Mouse (Mus musculus) stomach, postnatal 0 days (tissue): ENCODE data around the gene Ugt2b1. TPM values are rescaled to one million over a fixed set of nuclear protein-coding genes. Genes with fewer than 3 reads are reported as not detected.

ENCODE experiments used
- ATAC-seq: fragments of 200-750 bp; cut with Nextera tagmentation; 2 replicates; pipeline ENCODE4 v1.8.0; 2017; ENCODE audit not compliant: low FRiP score, low TSS enrichment
- DNase-seq: peaks from one replicate; pipeline ENCODE4 v3.0.0-alpha.2; 2016; ENCODE audit warnings: low spot score
- H3K27ac ChIP-seq: fragments of 300-500 bp; sonication (generic); replicated peaks from 2 replicates; pipeline ENCODE4 v1.5.1; 2014; ENCODE audit warnings: mild to moderate bottlenecking, control low read depth
- H3K27me3 ChIP-seq: fragments of 300-500 bp; sonication (generic); 2 replicates; pipeline ENCODE4 v1.6.1; 2014; ENCODE audit warnings: low read length; ENCODE audit not compliant: control insufficient read depth, insufficient read depth
- H3K36me3 ChIP-seq: fragments of 300-500 bp; sonication (generic); 2 replicates; pipeline ENCODE4 v1.6.1; 2014; ENCODE audit warnings: low read length, mixed read lengths; ENCODE audit not compliant: control insufficient read depth, insufficient read depth
- H3K4me1 ChIP-seq: fragments of 300-500 bp; sonication (generic); replicated peaks from 2 replicates; pipeline ENCODE4 v1.6.1; 2014; ENCODE audit warnings: antibody characterized with exemption; ENCODE audit not compliant: control insufficient read depth, insufficient read depth
- H3K4me2 ChIP-seq: fragments of 300-500 bp; sonication (generic); replicated peaks from 2 replicates; pipeline ENCODE4 v1.6.1; 2014; ENCODE audit warnings: low read depth, mild to moderate bottlenecking, control low read depth, moderate library complexity
- H3K4me3 ChIP-seq: fragments of 300-500 bp; sonication (generic); 2 replicates; pipeline ENCODE4 v1.5.1; 2014; ENCODE audit warnings: low read depth, low read length, control low read depth
- H3K9ac ChIP-seq: fragments of 300-500 bp; sonication (generic); 2 replicates; pipeline ENCODE4 v1.6.1; 2014; ENCODE audit warnings: mild to moderate bottlenecking, low read length, control low read depth, mixed read lengths
- H3K9me3 ChIP-seq: fragments of 300-500 bp; sonication (generic); 2 replicates; pipeline ENCODE4 v1.6.1; 2016; ENCODE audit warnings: low read length; ENCODE audit not compliant: control insufficient read depth
- CTCF ChIP-seq: IDR thresholded peaks from 2 replicates; pipeline ENCODE4 v1.5.1; 2016; ENCODE audit warnings: antibody characterized with exemption, low read depth, mild to moderate bottlenecking, moderate library complexity
- EP300 ChIP-seq: optimal IDR thresholded peaks from 2 replicates; pipeline ENCODE3; 2016; ENCODE audit warnings: antibody characterized with exemption
- WGBS: fragments of 180-500 bp; shearing (Covaris S2); extraction: QIAGEN DNeasy Blood & Tissue Kit; methylation state at CpG from one replicate; pipeline ENCODE4 v1.1.7; 2014; 5-methylcytosine and 5-hydroxymethylcytosine counted together
- polyA plus RNA-seq: library from polyadenylated mRNA; unstranded; fragments of >200 nt; fragmentation: Nextera tagmentation; extraction: Ambion mirVana; gene quantifications from 2 replicates; pipeline ENCODE4 v1.2.1, GENCODE M21; 2015

Gene Ugt2b1
- polyA plus RNA-seq, 1 experiment from 2014 or later, result not detected

DNA sequence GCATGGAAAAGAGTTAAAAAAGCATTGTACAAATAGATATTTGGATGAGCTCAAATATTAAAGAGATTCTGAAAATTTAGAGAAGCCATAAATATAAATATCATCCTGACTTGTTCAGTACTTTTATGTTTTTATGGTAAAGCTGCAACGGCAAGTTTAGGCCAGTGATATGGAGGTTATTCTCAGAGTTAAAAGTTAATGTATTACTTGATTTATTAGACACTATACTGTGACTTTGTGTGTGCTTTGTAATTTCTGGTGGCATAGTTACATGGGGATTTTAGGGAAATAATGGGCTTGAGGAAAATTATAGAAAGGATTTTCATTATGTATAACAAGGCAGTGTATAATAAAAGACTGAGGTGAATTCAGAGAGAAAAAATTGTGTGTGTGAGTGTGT lies 39.2 kb downstream of the Ugt2b1 start:
- DNase-seq (no peak), ATAC-seq (no peak)
- no peak for TF ChIP-seq EP300
- TF ChIP-seq CTCF, result no peak
- no peak overlapping the region for H3K4me3 ChIP-seq
- no peaks in the 10 kb centered on the region for H3K27me3 ChIP-seq
- H3K9ac ChIP-seq, result no peak overlapping the region
- no peak overlapping the region for H3K4me2 ChIP-seq
- H3K4me1 ChIP-seq, result no peaks in the 10 kb centered on the region
- 56% methylated on average over 1 of the region's 1 CpGs for WGBS
- no peaks in the 10 kb centered on the region for H3K9me3 ChIP-seq
- H3K36me3 ChIP-seq, result no peaks in the 10 kb centered on the region
- no peak overlapping the region for H3K27ac ChIP-seq

DNA sequence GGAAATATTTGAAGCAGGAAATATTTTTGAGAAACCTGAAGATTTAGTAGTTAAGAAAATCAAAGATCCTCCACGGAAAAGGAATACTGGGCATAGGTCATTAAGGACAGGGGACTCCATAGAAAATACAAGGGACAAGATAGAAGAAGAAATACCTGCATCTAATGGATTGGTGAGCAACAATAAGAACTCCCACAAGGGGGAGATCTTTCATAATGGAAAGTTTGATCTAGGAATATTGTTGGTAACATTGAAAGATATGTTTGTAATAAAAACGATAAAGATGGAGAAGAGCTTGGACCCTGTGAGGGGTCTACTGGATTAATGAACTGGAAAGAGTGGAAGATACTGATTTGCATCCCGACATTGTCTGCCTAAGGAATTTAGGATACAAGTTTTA lies 39.7 kb downstream of the Ugt2b1 start:
- DNase-seq (no peak), ATAC-seq (no peak)
- WGBS, result 35% methylated on average over 3 of the region's 3 CpGs

DNA sequence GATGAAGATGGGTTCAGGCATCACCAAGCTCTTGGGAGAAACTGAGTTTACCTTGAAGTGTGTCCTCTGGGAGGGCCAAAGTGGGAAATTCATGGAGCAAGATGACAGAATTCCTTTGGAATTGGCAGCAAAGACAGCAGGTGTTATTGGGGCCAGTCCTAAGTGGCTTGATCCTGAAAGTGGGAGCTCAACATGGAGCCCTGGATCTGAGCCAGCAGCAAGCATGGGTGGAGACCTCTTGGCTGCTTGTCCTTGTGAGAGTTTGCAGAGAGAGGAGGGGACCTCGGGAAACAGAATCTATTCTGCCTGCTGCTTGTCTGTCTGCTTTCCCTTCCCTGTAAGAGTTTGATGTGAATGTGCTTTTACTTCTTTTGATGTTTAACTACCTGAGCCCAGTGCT lies 54.5 kb downstream of the Ugt2b1 start:
- 0% methylated on average over 1 of the region's 1 CpGs for WGBS

More for the DNA sequence above, 39.7 kb downstream of the Ugt2b1 start:
- no peak overlapping the region for H3K4me2 ChIP-seq
- H3K4me3 ChIP-seq, result no peak overlapping the region
- H3K36me3 ChIP-seq, result no peaks in the 10 kb centered on the region
- H3K9ac ChIP-seq, result no peak overlapping the region
- TF ChIP-seq EP300, result no peak
- peak; percentile 73 for TF ChIP-seq CTCF
- no peaks in the 10 kb centered on the region for H3K4me1 ChIP-seq
- no peaks in the 10 kb centered on the region for H3K9me3 ChIP-seq
- H3K27me3 ChIP-seq, result no peaks in the 10 kb centered on the region
- H3K27ac ChIP-seq, result no peak overlapping the region

More for the DNA sequence above, 54.5 kb downstream of the Ugt2b1 start:
- Histone ChIP-seq H3K9ac (no peak overlapping the region), H3K36me3 (no peaks in the 10 kb centered on the region), H3K27me3 (no peaks in the 10 kb centered on the region), H3K4me2 (no peak overlapping the region), H3K4me3 (no peak overlapping the region), H3K27ac (no peak overlapping the region), H3K9me3 (no peaks in the 10 kb centered on the region), H3K4me1 (no peaks in the 10 kb centered on the region)
- DNase-seq (peak; percentile 33), ATAC-seq (no peak)
- no peak for TF ChIP-seq EP300
- TF ChIP-seq CTCF, result no peak

Other genes with a start within 250 kb of the Ugt2b1 start
- 1.4 TPM in 2 replicates for gene Tmprss11e, start 180.7 kb downstream of the Ugt2b1 start, polyA plus RNA-seq
- 17.8 and 18.4 TPM in 2 replicates for gene Ythdc1, start 122.3 kb downstream of the Ugt2b1 start, polyA plus RNA-seq
- gene Ugt2b34, start 19.6 kb downstream of the Ugt2b1 start, polyA plus RNA-seq, result 64.1 and 68.1 TPM in 2 replicates
- 0.55 and 0.70 TPM in 2 replicates for gene Ugt2b35, start 74.3 kb upstream of the Ugt2b1 start, polyA plus RNA-seq
- 0.16 and 0.17 TPM in 2 replicates for gene Ugt2b36, start 166.0 kb upstream of the Ugt2b1 start, polyA plus RNA-seq
- gene Ugt2b5, start 213.8 kb upstream of the Ugt2b1 start, polyA plus RNA-seq, result 0.19 and 0.24 TPM in 2 replicates